Mouse (Mus musculus) retina, embryonic 14.5 days (tissue): ENCODE results near the gene Aqp9.
A peak's percentile ranks its signal among the peaks of the same experiment; 100 is the strongest.

Experiments
- DNase-seq: peaks from one replicate; pipeline ENCODE4 v3.0.0-alpha.2; 2015; ENCODE audit warnings: low spot score

Gene Aqp9

DNA sequence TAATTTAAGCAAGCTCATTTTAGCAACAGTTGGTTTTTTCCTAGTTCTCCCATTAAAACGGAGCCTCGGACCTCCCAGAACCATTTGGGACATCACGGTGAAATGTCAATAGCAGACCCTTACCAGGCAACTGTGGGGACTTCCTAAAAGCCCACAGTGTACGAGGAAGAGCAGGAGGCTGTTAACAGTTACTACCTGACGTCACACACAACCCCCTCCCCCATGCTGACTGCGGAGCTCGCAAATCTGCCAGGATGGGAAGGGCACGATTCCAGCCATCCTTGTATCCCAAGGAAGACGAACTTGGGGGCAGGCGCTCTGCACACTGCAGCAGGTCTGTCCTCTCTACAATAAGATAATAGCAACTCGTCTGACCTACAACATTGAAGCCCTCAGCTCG lies at the start of gene Aqp9:
Gene Aqp9 (minus strand): TSS at position 172 of the 400 bp plus-strand sequence.
- no peak for DNase-seq

- peak; percentile 34 for DNase-seq
These were observed 49.3 kb upstream of the Aqp9 start for GRCm38 (mm10) chr9:71217793-71218095.

GRCm38 (mm10) chr9:71216996-71217792 lies 48.7 kb upstream of the Aqp9 start:
- peak; percentile 52 for DNase-seq

DNA sequence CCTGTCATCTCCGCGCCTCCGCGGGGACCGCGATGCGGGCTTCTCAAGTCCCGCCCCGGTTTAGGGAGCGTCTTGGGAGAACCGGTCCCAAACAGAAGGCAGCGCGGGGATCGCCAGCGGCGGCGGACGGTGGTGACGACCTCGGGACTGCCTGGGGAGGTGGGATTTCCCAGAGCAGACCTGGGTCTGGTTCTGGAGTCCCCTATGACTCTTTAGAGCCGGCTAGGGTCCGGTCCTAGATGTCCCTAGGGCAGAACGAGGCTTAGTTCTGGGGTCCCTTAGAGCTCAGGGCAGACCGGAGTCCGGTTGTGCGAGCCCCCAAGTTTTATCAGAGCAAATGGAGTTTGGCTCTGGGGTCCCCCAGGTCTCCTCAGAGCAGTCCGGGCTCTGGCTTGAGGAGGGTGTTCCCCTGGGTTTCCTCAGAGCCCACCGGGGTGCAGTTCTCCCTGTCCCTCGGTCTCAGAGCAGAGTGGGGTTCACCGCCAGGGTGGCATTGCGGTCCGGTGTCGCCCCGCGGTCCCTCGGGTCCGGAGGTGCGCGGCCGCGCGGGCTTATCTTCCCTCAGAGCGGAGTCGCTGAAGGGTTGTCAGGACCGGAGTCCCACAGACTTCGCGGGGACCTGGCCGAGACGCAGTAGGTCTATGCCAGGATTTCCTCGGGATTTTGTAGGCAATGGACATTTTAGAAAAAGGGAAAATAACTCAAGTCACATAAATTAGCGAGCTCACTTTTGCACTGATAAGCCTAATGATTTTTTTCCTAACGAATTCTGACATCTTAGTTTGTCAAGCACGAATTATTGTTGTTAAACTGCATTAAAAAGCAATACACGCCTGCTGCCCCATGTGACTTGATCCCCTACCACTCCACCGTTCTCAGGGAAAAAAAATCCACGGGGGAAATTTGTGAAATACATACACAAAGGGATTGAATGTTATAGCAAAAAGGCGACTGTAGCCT lies 47.8 kb upstream of the Aqp9 start:
- peak; percentile 58 for DNase-seq

GRCm38 (mm10) chr9:71215248-71216035 lies 47.0 kb upstream of the Aqp9 start, which contains the start of gene Aldh1a2:
Gene Aldh1a2 (plus strand): TSS chr9:71215789.
- DNase-seq = peak; percentile 79

DNA sequence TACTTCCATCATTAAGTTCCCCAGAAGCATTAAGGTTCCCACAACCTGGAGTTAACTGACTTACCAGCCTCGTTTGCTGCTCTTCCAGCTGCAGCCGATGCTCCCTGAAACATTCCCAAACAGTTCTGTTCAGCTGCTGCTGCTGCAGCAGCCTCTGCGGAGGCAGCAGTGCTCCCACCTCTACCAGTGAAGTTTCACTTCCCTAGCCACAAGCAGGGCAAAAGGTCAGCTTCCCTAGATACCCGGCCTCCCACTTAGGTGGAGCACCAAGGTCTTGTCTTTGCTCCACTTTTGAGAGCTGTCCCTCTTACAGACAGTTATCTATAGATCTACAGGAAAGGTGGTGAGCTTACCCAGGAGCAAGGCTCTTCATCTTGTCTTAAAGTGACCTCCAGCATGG lies 45.2 kb upstream of the Aqp9 start:
- no peak for DNase-seq

DNA sequence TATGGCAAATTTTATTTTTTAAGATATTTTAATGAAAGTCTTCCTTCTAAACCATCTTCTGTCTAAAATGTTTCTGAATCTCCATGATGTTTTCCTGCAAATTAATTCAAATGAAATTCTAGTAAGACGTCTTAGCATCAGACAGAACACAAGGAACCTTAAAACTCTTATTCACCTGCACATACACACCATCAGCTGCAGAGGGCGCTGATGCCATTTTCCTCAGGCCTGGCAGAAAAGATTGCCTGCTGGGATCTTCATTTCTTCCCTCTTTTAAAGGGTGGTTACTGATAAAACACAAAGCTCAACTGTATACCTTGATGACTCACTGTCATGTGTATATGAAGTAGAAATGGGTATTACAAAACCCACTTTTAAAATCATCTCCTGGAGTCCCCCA lies 42.4 kb upstream of the Aqp9 start:
- peak; percentile 65 for DNase-seq

DNA sequence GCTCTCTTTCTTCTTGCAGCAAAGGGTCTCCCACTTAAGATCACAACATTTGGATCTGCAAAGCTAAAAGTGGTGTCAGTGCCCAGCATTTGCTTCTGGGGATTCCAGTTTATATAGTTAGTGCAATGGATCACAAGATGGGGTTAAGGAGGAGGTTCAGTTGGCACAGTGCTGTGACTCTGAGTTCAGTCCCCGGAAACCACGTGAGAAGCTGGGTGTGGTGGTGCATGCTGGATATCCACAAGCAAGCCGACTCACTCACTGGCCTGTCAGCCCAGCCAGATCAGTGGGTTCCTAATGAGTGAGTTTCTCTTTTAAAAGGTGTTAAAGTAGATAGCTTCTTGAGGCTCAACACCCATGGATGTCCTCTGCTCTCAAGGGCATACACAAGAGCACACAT lies 40.8 kb upstream of the Aqp9 start:
- DNase-seq = no peak

GRCm38 (mm10) chr9:71202265-71202664 lies 33.8 kb upstream of the Aqp9 start:
- DNase-seq = no peak

DNA sequence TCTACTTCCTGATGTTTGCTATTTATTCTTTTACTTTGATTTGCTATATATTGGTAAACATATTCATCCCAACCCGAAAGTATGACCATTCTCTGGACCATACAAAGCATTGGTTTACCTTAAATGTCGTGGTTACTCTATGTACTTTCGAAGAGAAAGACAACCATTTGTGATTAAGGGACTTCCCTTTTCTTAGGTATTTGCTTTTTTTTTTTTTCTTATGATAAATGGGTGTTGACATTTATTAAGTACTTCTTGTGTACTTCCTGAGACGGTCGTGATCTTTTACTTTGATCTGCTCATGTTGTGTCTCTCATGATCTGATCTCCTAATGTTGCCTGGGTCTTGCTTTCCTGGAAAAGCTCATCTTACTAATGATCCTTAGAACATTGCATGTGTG lies 30.3 kb upstream of the Aqp9 start:
- no peak for DNase-seq

DNA sequence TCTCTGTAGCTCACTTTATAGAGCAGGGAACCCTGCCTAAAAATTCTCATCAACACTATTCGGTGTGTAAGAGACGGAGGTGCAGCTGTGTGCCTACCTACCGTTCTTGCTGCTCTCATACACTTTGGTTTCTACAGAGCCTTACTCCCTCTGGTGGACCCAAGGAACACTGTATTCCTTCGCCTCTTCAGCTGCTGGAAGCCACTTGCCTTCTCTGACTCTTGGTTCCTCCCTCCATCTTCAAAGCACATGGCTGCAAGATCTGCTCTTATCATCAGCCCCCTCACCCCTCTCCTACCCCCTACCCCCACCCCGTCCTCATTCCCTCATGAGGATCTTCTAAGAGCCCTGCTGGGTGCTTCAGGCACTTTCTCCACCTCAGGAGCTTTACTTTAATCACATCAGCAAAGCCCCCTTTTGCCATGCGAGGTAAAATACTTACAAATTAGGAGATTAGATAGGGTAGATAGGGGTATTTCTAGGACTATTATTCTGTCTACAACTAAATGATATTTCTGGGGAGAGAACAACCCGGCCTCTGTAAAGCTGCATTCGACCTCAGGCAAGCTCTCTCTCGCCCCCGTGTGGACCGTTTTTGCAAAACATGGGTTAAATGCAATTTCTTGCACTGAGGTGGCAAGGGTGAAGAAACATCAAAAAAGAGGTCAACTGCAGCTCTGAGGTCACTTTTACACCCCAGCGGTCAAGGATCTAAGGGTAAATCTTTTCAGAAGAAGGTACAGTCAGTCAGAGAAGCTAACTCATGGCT lies 20.3 kb upstream of the Aqp9 start:
- DNase-seq = peak; percentile 85

DNA sequence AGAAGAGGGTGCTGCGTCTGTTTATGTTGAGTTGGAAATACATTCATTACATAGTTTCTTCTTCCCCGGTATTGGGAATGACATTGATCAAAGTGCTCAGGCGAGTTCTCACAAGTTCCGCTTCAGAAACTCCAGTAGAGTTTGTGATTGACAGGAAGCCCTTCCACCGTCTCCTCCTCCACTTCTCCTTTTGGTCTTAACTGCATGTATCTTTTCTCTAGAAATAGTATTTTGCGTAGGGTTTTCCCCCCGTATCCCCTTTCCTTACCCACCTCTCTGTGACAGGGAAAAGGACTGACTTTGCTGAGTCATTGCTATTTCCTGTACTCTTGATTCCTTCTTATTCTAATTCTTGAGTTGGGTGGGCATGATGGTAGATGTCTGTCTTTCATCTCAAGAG lies 18.9 kb upstream of the Aqp9 start:
- DNase-seq = no peak

- DNase-seq = no peak
These were observed 17.3 kb upstream of the Aqp9 start for GRCm38 (mm10) chr9:71185823-71186222.

- no peak for DNase-seq
These were observed 16.8 kb upstream of the Aqp9 start for GRCm38 (mm10) chr9:71185285-71185684.

GRCm38 (mm10) chr9:71179964-71180700 lies 11.7 kb upstream of the Aqp9 start:
- DNase-seq = no peak

DNA sequence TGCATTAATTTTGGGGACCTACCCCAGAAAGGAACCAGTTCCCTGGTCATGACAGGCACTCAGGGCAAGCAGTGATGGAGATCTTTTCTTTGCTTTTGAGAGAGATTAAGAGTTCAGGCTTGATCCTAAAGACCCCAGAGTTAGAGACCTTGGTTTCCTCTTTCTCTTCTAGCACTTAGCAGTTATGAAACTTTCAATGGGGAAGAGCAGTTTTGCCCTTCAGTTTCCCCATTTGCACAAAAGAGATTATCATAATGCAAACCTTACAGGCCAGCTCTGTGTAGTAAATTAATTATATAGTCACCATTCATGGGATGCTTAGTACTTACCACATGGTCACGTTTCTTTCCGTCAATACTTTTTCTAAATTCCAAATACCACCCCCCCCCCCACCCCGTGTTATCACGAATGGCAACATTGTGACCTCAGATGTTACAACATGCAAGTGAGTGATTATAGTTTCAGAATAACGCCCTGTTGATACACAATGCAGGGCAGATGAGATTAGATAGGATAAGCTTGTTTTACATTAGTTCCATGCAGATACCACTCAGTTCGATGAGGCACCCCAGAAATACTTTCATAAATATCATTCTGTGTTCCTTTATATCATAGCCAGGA lies 10.9 kb upstream of the Aqp9 start:
- DNase-seq = no peak

DNA sequence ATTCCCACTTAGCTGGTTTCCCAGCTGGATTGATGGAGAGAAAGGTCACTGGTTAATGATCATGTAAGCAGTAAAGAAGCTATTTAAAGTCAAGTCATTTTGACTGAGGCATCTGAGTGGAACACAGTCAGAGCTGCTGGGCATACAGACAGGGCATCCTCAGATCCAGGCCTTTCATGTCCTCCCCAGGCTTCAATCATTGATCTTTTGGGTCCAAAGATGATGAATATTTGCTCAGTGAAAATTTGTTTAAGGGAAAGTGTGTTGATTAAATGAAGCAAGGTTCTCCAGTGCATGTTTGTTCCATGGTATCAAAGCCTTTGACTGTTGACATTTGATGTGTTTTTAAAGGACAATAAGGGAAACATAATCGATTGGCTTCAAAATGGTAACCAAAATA lies 7.2 kb upstream of the Aqp9 start:
- no peak for DNase-seq

- DNase-seq = no peak
These were observed 6.0 kb upstream of the Aqp9 start for GRCm38 (mm10) chr9:71174316-71174975.

DNA sequence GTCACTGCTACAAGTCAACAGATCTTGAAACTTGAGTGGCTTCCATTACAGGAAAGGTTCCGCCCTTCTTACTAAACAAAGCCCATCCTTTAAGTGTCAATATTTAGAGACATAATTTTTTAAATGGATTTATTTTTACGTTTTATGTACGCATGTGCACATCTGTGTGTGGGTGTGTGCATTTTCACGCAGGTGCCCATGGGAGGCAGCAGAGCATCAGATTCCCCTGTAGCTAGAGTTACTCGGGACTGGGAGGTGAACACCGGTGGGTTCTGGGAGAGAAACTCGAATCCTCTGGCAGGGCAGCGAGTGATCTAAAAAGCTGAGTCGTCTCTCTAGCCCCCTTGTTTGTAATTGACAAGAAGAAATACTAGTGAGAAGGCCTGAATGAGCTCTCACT lies 5.1 kb upstream of the Aqp9 start:
- DNase-seq = no peak
